Mouse (Mus musculus) cerebellum, adult 11 months (tissue): ENCODE results near the gene Dnaaf1.

Source experiments
- DNase-seq: peaks from one replicate; pipeline ENCODE4 v3.0.0; 2022

The Dnaaf1 gene

GRCm38 (mm10) chr8:119574437-119575365 is at the start of gene Dnaaf1, which contains the start of gene Hsdl1:
Gene Dnaaf1, plus strand, starts transcription at chr8:119575235.
Gene Hsdl1, minus strand, starts transcription at chr8:119575183.
- DNase-seq: peak; percentile 97

- DNase-seq: no peak
These were observed 46.3 kb upstream of the Dnaaf1 start for GRCm38 (mm10) chr8:119528762-119529161.

GRCm38 (mm10) chr8:119530937-119531336 is 44.1 kb upstream of the Dnaaf1 start:
- no peak for DNase-seq

- no peak for DNase-seq
These were observed 43.6 kb upstream of the Dnaaf1 start for GRCm38 (mm10) chr8:119531397-119531796.

GRCm38 (mm10) chr8:119531973-119532372 is 43.1 kb upstream of the Dnaaf1 start:
- DNase-seq: no peak

- DNase-seq: no peak
These were observed 30.4 kb upstream of the Dnaaf1 start for GRCm38 (mm10) chr8:119544606-119545005.

- no peak for DNase-seq
These were observed 29.9 kb upstream of the Dnaaf1 start for GRCm38 (mm10) chr8:119545180-119545579.

- DNase-seq: no peak
These were observed 29.2 kb upstream of the Dnaaf1 start for GRCm38 (mm10) chr8:119545791-119546190.

GRCm38 (mm10) chr8:119547019-119547691 is 27.9 kb upstream of the Dnaaf1 start:
- no peak for DNase-seq

GRCm38 (mm10) chr8:119548560-119549113 is 26.4 kb upstream of the Dnaaf1 start:
- no peak for DNase-seq

- no peak for DNase-seq
These were observed 22.1 kb upstream of the Dnaaf1 start for GRCm38 (mm10) chr8:119552967-119553366.

GRCm38 (mm10) chr8:119555861-119556260 is 19.2 kb upstream of the Dnaaf1 start:
- no peak for DNase-seq

- no peak for DNase-seq
These were observed 17.9 kb upstream of the Dnaaf1 start for GRCm38 (mm10) chr8:119557132-119557531.

- no peak for DNase-seq
These were observed 17.0 kb upstream of the Dnaaf1 start for GRCm38 (mm10) chr8:119557821-119558602.

GRCm38 (mm10) chr8:119558603-119559401 is 16.2 kb upstream of the Dnaaf1 start, which contains the start of gene Mbtps1:
Gene Mbtps1, minus strand, starts transcription at chr8:119558735.
- DNase-seq: peak; percentile 98

GRCm38 (mm10) chr8:119559402-119559720 is 15.7 kb upstream of the Dnaaf1 start:
- no peak for DNase-seq

- DNase-seq: no peak
These were observed 11.2 kb upstream of the Dnaaf1 start for GRCm38 (mm10) chr8:119563849-119564251.

GRCm38 (mm10) chr8:119566367-119566766 is 8.7 kb upstream of the Dnaaf1 start:
- DNase-seq: no peak

GRCm38 (mm10) chr8:119568251-119568650 is 6.8 kb upstream of the Dnaaf1 start:
- no peak for DNase-seq

GRCm38 (mm10) chr8:119568951-119569350 is 6.1 kb upstream of the Dnaaf1 start:
- DNase-seq: no peak

GRCm38 (mm10) chr8:119569881-119570280 is 5.2 kb upstream of the Dnaaf1 start:
- DNase-seq: no peak

- no peak for DNase-seq
These were observed 3.9 kb upstream of the Dnaaf1 start for GRCm38 (mm10) chr8:119571135-119571534.
